Mouse (Mus musculus): ENCODE measurements around the gene Ccl17.

DNA sequence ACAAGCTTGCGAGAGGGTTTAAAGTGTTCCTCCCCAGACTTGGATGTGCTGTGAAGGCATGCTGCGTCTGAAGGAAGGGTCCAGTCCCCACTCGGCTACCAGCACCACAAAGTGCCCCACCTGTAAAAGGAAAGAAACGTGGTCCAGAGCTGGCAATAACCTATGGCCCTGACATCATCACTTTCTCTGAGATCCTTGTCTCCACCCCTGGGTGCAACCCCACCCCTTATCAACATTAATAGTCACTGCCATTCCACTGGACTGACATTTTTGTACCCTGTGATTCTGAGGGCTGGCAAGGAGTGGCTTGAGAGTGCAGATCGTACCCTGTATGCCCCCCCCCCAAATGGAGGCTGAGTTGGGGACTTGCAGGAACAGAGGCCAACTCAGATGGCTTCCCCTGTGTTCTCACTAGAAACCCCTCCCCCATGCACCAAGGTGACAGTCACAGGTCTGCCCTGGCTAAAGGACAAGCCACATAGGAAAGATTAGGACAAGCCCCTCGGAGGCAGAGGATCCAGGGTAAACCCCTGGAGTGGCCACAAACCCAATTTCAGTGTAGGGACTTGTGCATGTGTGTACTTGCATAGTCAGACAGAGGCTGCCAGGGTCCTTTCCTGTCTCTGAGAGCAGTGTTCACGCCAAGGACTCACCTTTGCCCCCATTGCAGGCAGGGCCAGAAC lies 29.0 kb upstream of the Ccl17 start:
- TF ChIP-seq POLR2A (IDR thresholded peaks at IDR 0.05; ENCODE audit: low read depth, low read length) (no peak), CTCF (IDR thresholded peaks at IDR 0.05; ENCODE audit: extremely low read depth, insufficient read depth, insufficient read length, insufficient replicate concordance) (no peak)
